Mouse (Mus musculus) gastrocnemius, postnatal 10 days (tissue): ENCODE measurements around the gene Npas3. TPM values are rescaled to one million over a fixed set of nuclear protein-coding genes. Genes with fewer than 3 reads are reported as not detected.

Source experiments
- DNase-seq: peaks from one replicate; pipeline ENCODE4 v3.0.0; 2021; ENCODE audit warnings: mixed read lengths
- total RNA-seq, 2 experiments: library from RNA; stranded (reverse); gene quantifications; 2 replicates each; pipeline ENCODE4 v1.2.3; 2021

Npas3 gene
- total RNA-seq, 2 experiments from 2014 or later = 2.6 to 4.8 TPM

DNA sequence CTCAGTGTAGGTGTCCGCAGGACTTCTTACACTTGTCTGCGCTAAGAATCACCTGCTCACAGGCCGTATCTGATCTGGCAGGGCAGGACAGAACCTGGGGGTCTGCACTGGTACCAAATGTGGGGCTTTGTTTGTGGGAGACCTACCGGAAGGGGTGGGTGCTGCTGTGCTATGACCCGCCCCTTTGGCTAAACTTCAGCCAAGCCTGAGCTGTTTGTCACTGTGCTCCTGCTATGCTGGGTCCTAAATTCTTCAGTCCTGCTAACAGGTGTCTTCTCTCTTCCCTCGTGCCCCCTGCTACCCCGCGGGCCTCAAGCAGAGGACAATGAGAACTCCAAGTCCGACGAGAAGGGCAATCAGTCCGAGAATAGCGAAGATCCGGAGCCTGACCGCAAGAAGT, 818.9 kb downstream of the Npas3 start:
- no peak for DNase-seq

DNA sequence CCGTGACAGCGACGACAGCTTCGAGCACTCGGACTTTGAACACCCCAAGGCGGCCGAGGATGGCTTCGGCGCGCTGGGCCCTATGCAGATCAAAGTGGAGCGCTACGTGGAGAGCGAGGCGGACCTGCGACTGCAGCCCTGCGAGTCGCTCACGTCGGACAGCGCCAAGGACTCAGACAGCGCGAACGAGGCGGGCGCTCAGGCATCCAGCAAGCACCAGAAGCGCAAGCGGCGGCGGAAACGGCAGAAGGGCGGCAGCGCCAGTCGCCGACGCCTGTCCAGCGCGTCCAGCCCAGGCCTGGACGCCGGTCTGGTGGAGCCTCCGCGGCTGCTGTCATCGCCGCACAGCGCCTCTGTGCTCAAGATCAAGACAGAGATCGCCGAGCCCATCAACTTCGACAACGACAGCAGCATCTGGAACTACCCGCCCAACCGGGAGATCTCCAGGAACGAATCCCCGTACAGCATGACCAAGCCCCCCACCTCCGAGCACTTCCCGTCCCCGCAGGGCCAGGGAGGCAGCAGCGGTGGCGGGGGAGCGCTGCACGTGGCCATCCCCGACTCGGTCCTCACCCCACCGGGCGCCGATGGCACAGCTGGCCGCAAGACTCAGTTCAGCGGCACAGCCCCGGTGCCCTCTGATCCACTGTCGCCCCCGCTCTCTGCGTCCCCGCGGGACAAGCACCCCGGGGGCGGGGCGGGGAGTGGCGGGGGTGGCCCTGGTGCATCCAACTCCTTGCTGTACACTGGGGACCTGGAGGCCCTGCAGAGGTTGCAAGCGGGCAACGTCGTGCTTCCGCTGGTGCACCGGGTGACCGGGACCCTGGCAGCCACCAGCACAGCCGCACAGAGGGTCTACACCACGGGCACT, 819.6 kb downstream of the Npas3 start:
- DNase-seq = peak; percentile 53

GRCm38 (mm10) chr12:54068757-54069146, 820.3 kb downstream of the Npas3 start:
- peak; percentile 9 for DNase-seq

GRCm38 (mm10) chr12:54074012-54074411, 825.5 kb downstream of the Npas3 start:
- no peak for DNase-seq

- DNase-seq = no peak
Observed at GRCm38 (mm10) chr12:54080996-54081395, 832.5 kb downstream of the Npas3 start.

DNA sequence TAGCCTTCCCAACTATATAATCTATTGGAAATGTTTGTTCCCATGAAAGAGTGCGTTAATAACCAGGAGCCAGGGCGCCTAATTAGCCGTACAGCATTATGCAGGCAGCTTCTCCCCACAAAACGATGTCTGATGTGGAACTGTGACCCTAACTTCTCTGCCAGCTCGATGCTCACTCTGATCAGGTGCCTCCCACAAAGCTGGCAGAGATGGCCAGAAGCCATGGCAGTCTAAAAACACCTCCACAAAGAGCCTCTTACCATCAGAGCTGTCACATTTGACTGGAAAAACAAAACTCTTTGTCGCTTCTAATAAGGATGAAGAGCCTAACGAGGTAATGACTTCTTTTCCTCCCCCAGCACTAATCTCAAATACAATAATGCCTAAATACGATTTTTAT, 845.3 kb downstream of the Npas3 start:
- DNase-seq = no peak

- DNase-seq = no peak
Observed at GRCm38 (mm10) chr12:54096492-54096891, 848.0 kb downstream of the Npas3 start.

- no peak for DNase-seq
Observed at GRCm38 (mm10) chr12:54098136-54098535, 849.7 kb downstream of the Npas3 start.

DNA sequence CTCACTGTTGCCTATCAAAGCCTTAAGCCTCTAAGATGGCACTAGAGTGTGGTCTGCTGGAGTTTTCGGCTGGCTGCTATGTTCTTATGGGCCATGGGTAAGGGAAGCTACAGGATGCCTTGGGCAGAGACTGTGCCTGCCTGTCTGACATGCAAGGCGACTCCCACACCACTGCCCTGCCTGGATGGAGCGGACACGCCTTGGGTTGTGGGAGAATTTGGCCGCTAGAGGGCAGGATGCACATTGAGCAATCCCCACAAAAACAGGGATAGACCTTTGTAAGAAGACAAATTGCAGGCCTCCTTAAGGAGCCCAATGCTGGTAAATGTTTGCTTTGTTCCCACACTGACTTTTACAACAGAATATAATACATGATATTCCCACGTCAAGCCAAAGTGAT, 850.3 kb downstream of the Npas3 start:
- DNase-seq = peak; percentile 82

GRCm38 (mm10) chr12:54099458-54099857, 851.0 kb downstream of the Npas3 start:
- no peak for DNase-seq

DNA sequence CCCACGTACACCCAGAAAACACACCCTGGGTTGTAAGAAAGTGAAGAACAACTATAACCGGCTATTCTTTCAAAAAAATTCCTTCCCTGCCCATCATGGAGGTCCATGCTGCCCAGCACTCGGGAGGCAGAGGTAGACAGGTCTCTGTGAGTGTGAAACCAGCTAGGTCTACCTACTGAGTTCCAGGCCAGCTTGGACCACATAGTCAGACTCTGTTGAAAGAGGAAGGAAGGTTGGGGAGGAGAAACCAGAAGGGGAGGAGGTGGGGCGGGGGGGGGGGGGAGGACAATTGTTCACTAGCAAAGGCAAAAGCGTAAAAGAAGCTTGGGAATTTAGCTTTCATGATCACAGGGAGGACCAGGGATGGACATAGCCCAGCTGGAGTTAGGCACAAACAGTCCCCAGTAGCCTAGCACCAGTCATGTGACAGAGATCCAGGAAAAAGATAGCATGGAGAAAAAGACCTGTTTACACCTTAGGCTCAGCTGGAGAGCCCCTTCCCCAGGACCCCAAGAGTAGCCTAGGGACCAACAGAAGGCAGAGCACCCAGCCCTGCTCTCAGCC, 852.9 kb downstream of the Npas3 start:
- DNase-seq = no peak

DNA sequence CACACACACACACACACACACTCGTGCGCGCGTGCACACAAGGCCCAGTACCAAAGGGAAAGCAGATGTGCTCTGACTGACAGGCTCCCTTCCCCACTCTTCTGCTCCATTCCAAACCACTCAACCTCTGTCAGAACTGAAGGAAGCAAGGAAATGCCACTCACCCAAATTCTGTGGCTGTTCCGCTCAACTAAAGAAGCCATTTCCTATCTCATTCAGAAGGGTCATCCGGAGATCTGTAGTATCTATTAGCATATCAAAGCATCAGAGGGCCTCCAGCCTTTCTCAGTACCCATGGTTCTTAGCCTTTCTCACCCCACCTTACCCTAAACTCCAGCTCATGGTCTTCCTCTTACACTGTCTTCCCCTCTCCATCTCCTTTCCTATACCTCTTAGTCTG, 854.0 kb downstream of the Npas3 start:
- DNase-seq = no peak

- DNase-seq = no peak
Observed at GRCm38 (mm10) chr12:54105531-54105930, 857.1 kb downstream of the Npas3 start.

GRCm38 (mm10) chr12:54105946-54106345, 857.5 kb downstream of the Npas3 start:
- DNase-seq = no peak

GRCm38 (mm10) chr12:54110342-54110741, 861.9 kb downstream of the Npas3 start:
- DNase-seq = no peak

DNA sequence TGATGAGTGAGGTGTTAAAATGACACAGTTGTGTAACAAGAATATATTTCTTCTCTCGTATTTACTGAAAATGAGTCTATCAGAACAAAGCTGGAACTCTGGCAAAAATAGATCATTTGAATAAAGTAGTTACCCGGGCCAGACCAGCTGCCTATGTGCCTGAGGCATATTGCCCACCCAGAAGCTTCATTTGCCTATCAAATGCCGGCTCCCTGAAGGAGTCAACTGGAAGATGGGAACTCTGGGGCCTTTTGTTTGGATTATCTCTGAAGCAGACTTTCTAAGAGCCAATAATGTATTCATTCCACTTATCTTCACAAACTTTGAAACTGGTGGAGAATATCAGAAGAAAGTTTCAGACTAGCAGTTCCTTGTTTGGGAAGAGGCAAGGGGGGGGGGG, 862.5 kb downstream of the Npas3 start:
- DNase-seq = no peak

- DNase-seq = no peak
Observed at GRCm38 (mm10) chr12:54120386-54120785, 871.9 kb downstream of the Npas3 start.

- DNase-seq = no peak
Observed at GRCm38 (mm10) chr12:54121286-54121685, 872.8 kb downstream of the Npas3 start.
